Mouse (Mus musculus) heart, postnatal 0 days (tissue): ENCODE results near the gene Sorbs2.

ENCODE experiments used
- CTCF ChIP-seq: IDR thresholded peaks from 2 replicates; pipeline ENCODE4 v1.5.1; 2016; ENCODE audit warnings: antibody characterized with exemption, control low read depth, low read depth
- EP300 ChIP-seq: IDR thresholded peaks from 2 replicates; pipeline ENCODE4 v1.6.1; 2016; ENCODE audit warnings: antibody characterized with exemption, low read depth

GRCm38 (mm10) chr8:45649063-45649462 lies 141.5 kb downstream of the Sorbs2 start:
- TF ChIP-seq EP300, result no peak
- no peak for TF ChIP-seq CTCF
